Mouse (Mus musculus) heart, postnatal 0 days (tissue): ENCODE data around the gene Esrrg.

Experiments
- CTCF ChIP-seq: IDR thresholded peaks from 2 replicates; pipeline ENCODE4 v1.5.1; 2016; ENCODE audit warnings: antibody characterized with exemption, control low read depth, low read depth
- EP300 ChIP-seq: IDR thresholded peaks from 2 replicates; pipeline ENCODE4 v1.6.1; 2016; ENCODE audit warnings: antibody characterized with exemption, low read depth

DNA sequence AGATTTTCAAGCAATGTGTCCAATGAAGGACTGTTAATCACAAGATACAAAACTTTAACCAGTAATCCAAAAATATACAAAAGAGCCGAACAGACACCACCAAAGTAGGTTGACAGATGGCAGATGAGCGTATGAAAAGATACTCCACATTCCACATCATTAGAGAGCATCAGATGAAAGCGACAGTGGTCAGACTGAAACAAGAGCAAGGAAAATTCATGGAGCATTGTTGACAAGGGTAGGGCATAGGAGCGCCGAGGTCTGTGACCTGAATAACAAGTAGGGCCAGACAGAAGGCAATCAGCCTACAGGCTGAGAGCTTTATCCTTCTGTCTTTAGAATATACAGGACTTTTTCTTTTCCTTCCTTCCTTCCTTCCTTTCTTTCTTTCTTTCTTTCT lies 157.0 kb downstream of the Esrrg start:
- no peak for TF ChIP-seq CTCF
- no peak for TF ChIP-seq EP300
